Mouse (Mus musculus): Measurements from ENCODE around the gene Fancm.
"Not testable (repeated sequence)": the region's sequence is repeated elsewhere in the genome, so short reads cannot be mapped to it uniquely, and the experiment has no call there.

The Fancm gene

GRCm38 (mm10) chr12:65118968-65119367, 43.6 kb downstream of the Fancm start:
- no peak for DNase-seq (ENCODE audit: low spot score in 2 of 2)

GRCm38 (mm10) chr12:65119451-65119850, 44.0 kb downstream of the Fancm start:
- no peak for DNase-seq (ENCODE audit: low spot score in 2 of 2)

GRCm38 (mm10) chr12:65136121-65136520, 60.7 kb downstream of the Fancm start:
- not testable (repeated sequence) for DNase-seq (ENCODE audit: low spot score in 2 of 2)

GRCm38 (mm10) chr12:65172021-65172951, 96.9 kb downstream of the Fancm start, which contains the start of gene Mis18bp1:
Gene Mis18bp1, minus strand, starts transcription at chr12:65172604.
- DNase-seq (ENCODE audit: low spot score in 2 of 2), result peak; percentile 92 to 97

- DNase-seq (ENCODE audit: low spot score in 2 of 2), result peak; percentile 59 to 77
Observed at GRCm38 (mm10) chr12:65172959-65173358, 97.6 kb downstream of the Fancm start.

GRCm38 (mm10) chr12:65173736-65174135, 98.3 kb downstream of the Fancm start:
- no peak for DNase-seq (ENCODE audit: low spot score in 2 of 2)

Data from spleen, postnatal 10 days (tissue).